Mouse (Mus musculus) cerebral cortex, adult 2 months (tissue): ENCODE data around the gene Gjb4.

ENCODE experiments used
- WGBS: fragments of 180-500 bp; shearing (Covaris S2); methylation state at CpG from one replicate; pipeline ENCODE4 v1.1.7; 2018; 5-methylcytosine and 5-hydroxymethylcytosine counted together

Gene Gjb4

DNA sequence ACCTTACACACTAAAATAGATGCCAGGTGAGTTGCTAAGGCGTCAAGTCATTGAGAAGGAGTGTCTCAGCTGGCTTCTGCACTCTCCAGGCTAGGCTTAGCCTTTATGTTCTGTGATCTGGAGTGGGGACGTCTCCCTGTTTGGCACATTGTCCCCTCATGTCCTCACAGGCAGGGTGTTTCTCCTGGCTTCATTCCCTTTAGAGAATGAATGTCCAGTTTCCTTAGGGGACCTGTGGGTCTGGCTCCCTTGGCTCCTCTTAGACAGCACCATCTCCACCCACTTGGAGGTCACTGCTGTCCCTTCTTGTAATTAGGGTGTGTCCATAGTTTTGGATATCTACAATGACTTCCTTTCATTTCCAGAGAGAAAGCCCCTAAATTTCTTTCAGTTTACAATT lies 47.0 kb downstream of the Gjb4 start:
- 65% methylated on average over 2 of the region's 2 CpGs for WGBS

DNA sequence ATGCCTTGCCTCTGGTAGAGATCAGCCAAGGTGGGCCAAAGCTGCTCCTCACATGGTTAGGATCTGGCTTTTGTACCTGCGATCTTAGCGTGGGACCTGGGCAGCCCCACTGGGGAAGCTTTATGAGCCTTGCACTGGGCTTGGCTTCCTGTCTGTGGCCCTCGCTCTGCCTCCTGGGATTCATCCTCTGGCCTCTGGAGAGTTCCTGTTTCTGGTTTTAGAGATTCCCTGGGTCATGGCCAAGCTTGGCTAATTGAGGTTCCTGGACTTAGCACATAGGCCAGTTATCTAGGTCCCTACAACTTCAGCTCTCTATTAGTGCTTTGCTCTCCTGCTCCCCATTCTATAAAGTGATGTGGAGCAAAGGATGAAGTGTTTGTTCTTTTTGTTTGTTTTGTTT lies 50.1 kb downstream of the Gjb4 start:
- WGBS = 67% methylated on average over 3 of the region's 3 CpGs
